7 mouse cellular contexts compared by ENCODE assay signal in genomic region chr5:150594649-150595339, GRCm38 (mm10). TPM values are rescaled to one million over a fixed set of nuclear protein-coding genes. Genes with fewer than 3 reads are reported as not detected.
DNase-seq lines count a peak whose midpoint lies in the region; ATAC-seq and TF ChIP-seq lines count a peak whose summit lies in the region.

No protein-coding gene starts in this region.

- ATAC-seq in lung, embryonic 14.5 days (ENCODE audit: insufficient read depth), result no peak; the same call in 1 of the 2 replicates
- no peak for ATAC-seq in heart, embryonic 16.5 days (replicated peaks; ENCODE audit: extremely low read depth, insufficient read depth, low FRiP score)

- no peak for DNase-seq in lung, embryonic 14.5 days
- DNase-seq in lung, postnatal 25 days (ENCODE audit: low spot score), result no peak
- peak; percentile 21 for DNase-seq in lung, postnatal 14 days
- DNase-seq in T-cell, adult 2 months (ENCODE audit: low spot score), result no peak
- DNase-seq in spleen, postnatal 4 days (ENCODE audit: low spot score in 2 of 2), result no peak

- peaks cover 18% of the 10 kb centered on the region for H3K27me3 ChIP-seq in lung, embryonic 14.5 days (ENCODE audit: insufficient read depth, low read length)
- peaks cover 3% of the 10 kb centered on the region; the same call in 1 of the 2 replicates for H3K27me3 ChIP-seq in heart, embryonic 16.5 days (ENCODE audit: control insufficient read depth, insufficient read depth, low read length)

- TF ChIP-seq POLR2A in bone marrow macrophage, adult 2 months (IDR thresholded peaks at IDR 0.05; ENCODE audit: borderline replicate concordance, low read depth, low read length), result no peak

- no peak for TF ChIP-seq CTCF in lung, embryonic 14.5 days (IDR thresholded peaks at IDR 0.05; ENCODE audit: low read depth)
- 0 out of 2 replicates have a peak, but pooled peaks have one; percentile 20 for TF ChIP-seq CTCF in bone marrow macrophage, adult 2 months (IDR thresholded peaks at IDR 0.05; ENCODE audit: low read depth, low read length)

- peak overlapping the region; percentile 100 for H3K4me2 ChIP-seq in lung, embryonic 14.5 days
- H3K4me2 ChIP-seq in heart, embryonic 16.5 days (ENCODE audit: low read depth, low read length), result peak overlapping the region; percentile 99

- H3K27ac ChIP-seq in lung, embryonic 14.5 days (ENCODE audit: low read depth), result no peak overlapping the region
- H3K27ac ChIP-seq in bone marrow macrophage, adult 2 months (ENCODE audit: insufficient read depth, low read depth, low read length), result peak overlapping the region; percentile 88
- H3K27ac ChIP-seq in heart, embryonic 16.5 days (ENCODE audit: low read length), result no peak overlapping the region

- 0 out of 2 replicates have a peak, but pooled peaks cover 4% of the 10 kb centered on the region for H3K4me1 ChIP-seq in lung, embryonic 14.5 days (ENCODE audit: insufficient read depth)
- H3K4me1 ChIP-seq in bone marrow macrophage, adult 2 months (ENCODE audit: control insufficient read depth, insufficient read depth, low read length), result peaks cover 31% of the 10 kb centered on the region
- peaks cover 4% of the 10 kb centered on the region; the same call in 1 of the 2 replicates for H3K4me1 ChIP-seq in heart, embryonic 16.5 days (ENCODE audit: control insufficient read depth, insufficient read depth, low read length)

- H3K9me3 ChIP-seq in lung, embryonic 14.5 days (ENCODE audit: low read depth, low read length), result no peaks in the 10 kb centered on the region
- H3K9me3 ChIP-seq in heart, embryonic 16.5 days (replicated peaks; ENCODE audit: control insufficient read depth, low read length), result no peaks in the 10 kb centered on the region

- H3K36me3 ChIP-seq in lung, embryonic 14.5 days (ENCODE audit: insufficient read depth), result no peaks in the 10 kb centered on the region
- no peaks in the 10 kb centered on the region for H3K36me3 ChIP-seq in heart, embryonic 16.5 days (ENCODE audit: control insufficient read depth, insufficient read depth)

- peak overlapping the region; percentile 61 for H3K9ac ChIP-seq in lung, embryonic 14.5 days
- H3K9ac ChIP-seq in heart, embryonic 16.5 days (ENCODE audit: low read length), result peak overlapping the region; percentile 80

- WGBS in lung, embryonic 14.5 days, result 5% methylated on average over 15 of the region's 17 CpGs
- WGBS in heart, embryonic 16.5 days, result 7% methylated on average over 16 of the region's 17 CpGs

- peak overlapping the region; percentile 82 for H3K4me3 ChIP-seq in lung, embryonic 14.5 days (ENCODE audit: low read depth, low read length)
- H3K4me3 ChIP-seq in bone marrow macrophage, adult 2 months (ENCODE audit: insufficient read depth, low read length), result peak overlapping the region; percentile 84
- peak overlapping the region; percentile 87 for H3K4me3 ChIP-seq in heart, embryonic 16.5 days (ENCODE audit: low read length)

RNA-seq across cellular contexts. Expression of gene N4bp2l1, which starts 2.2 kb away (rescaled TPM):
- polyA plus RNA-seq in lung, embryonic 14.5 days (2014; fragmentation: Nextera tagmentation; extraction: Ambion mirVana), result 4.5 TPM in 2 replicates
- 112 and 121 TPM in 2 replicates for polyA plus RNA-seq in bone marrow macrophage, adult 2 months (2012; ENCODE audit: insufficient read depth, insufficient read length, missing spikeins)
- polyA plus RNA-seq in heart, embryonic 16.5 days (2015; fragmentation: Nextera tagmentation; extraction: Ambion mirVana), result 5.4 and 9.6 TPM in 2 replicates

Comparison
In these comparisons a context has a peak if more than half of its experiments do, and no peak if none do; other contexts are left out.
1. RNA of gene N4bp2l1, which starts 2.2 kb away (polyA plus RNA-seq): 112 to 121 TPM in bone marrow macrophage, adult 2 months; 5.4 to 9.6 TPM in heart, embryonic 16.5 days and 4.5 TPM in lung, embryonic 14.5 days; every median in the first group is over 10 times any median in the second.
2. Peak in every context shown above with its lines, with median percentiles within 50 percentile points of each other: H3K4me3 ChIP-seq.